Mouse (Mus musculus) G1E (cell line): ENCODE measurements around the gene Prrc2a. TPM values are rescaled to one million over a fixed set of nuclear protein-coding genes. Genes with fewer than 3 reads are reported as not detected.
A peak's percentile ranks its signal among the peaks of the same experiment; 100 is the strongest.

ENCODE experiments used
- ATAC-seq: 2 replicates; pipeline ENCODE4 v1.8.0; 2016; ENCODE audit warnings: mild to moderate bottlenecking; ENCODE audit not compliant: insufficient number of reproducible peaks, poor library complexity, low FRiP score, severe bottlenecking; ENCODE audit errors: extremely low read depth
- DNase-seq: peaks from one replicate; pipeline ENCODE4 v3.0.0; 2012; ENCODE audit warnings: low spot score
- H3K27me3 ChIP-seq: 2 replicates; pipeline ENCODE4 v1.6.1; 2012; ENCODE audit warnings: mild to moderate bottlenecking, low read length, inconsistent platforms; ENCODE audit not compliant: insufficient read depth
- H3K36me3 ChIP-seq: replicated peaks from 2 replicates; pipeline ENCODE3; 2012; ENCODE audit warnings: mild to moderate bottlenecking, inconsistent platforms
- H3K4me1 ChIP-seq: 2 replicates; pipeline ENCODE4 v1.6.1; 2012; ENCODE audit warnings: low read depth, low read length, inconsistent platforms, mixed read lengths; ENCODE audit not compliant: insufficient read depth
- H3K4me3 ChIP-seq: 2 replicates; pipeline ENCODE4 v1.5.1; 2012; ENCODE audit warnings: low read depth, mild to moderate bottlenecking, inconsistent platforms, low read length, moderate library complexity, mixed read lengths
- H3K9me3 ChIP-seq: replicated peaks from 2 replicates; pipeline ENCODE4 v1.6.1; 2012; ENCODE audit warnings: inconsistent platforms
- CTCF ChIP-seq: IDR thresholded peaks from 2 replicates; pipeline ENCODE4 v1.5.1; 2012; ENCODE audit warnings: low read depth, low read length, inconsistent platforms, mixed read lengths
- GATA1 ChIP-seq: IDR thresholded peaks from 2 replicates; pipeline ENCODE4 v1.6.1; 2012; ENCODE audit warnings: borderline replicate concordance, low read length, inconsistent platforms, mixed read lengths
- GATA2 ChIP-seq: IDR thresholded peaks from 2 replicates; pipeline ENCODE4 v1.6.1; 2012; ENCODE audit warnings: low read depth, low read length, inconsistent platforms, borderline replicate concordance
- POLR2AphosphoS5 ChIP-seq: IDR thresholded peaks from 2 replicates; pipeline ENCODE4 v1.6.1; 2012; ENCODE audit warnings: low read depth, low read length, inconsistent platforms; ENCODE audit not compliant: insufficient replicate concordance
- TAL1 ChIP-seq: conservative IDR thresholded peaks from 2 replicates; pipeline ENCODE4 v1.6.1; 2012; ENCODE audit warnings: low read depth, low read length, inconsistent platforms, mixed read lengths
- polyA plus RNA-seq: library from polyadenylated mRNA; stranded (reverse); fragments of >175 nt; gene quantifications from 2 replicates; pipeline ENCODE4 v1.2.3, GENCODE M21; 2012
- total RNA-seq, 2 experiments: library from RNA; stranded (forward) in 1 of 2; stranded (reverse) in 1 of 2; fragments of 200-1000 nt in 1 of 2; fragments of >200 nt in 1 of 2; fragmentation: Nextera tagmentation in 1 of 2; gene quantifications; 2 replicates each; pipeline ENCODE4 v1.2.3; 2014 to 2017

Gene Prrc2a
- total and polyA plus RNA-seq, 3 experiments: 35.3 to 1,682 (median 773) TPM

DNA sequence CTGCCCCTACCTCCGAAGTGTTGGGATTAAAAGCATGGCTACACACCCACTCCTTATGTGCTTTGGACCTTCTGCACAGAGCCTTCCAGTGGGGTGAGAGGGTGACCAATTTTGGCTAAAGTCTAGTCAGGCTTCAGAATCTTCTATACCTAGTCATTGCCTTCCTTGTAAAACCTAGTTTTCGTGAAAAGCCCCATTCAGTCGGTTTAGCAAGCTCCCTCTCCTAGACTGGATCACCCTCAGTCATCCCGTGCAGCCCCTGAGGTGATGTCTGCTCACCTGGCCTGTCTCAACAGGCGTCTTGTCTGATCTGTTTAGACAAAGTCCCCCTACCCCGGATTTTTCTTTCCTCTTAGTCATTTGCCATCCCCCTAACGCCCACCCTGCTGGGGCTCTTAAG is 33.3 kb upstream of the Prrc2a start:
- Histone ChIP-seq H3K4me1 (peaks cover 63% of the 10 kb centered on the region), H3K36me3 (no peaks in the 10 kb centered on the region), H3K4me3 (no peak overlapping the region), H3K27me3 (peaks cover 69% of the 10 kb centered on the region), H3K9me3 (no peaks in the 10 kb centered on the region; the same call in 1 of the 2 replicates)
- ATAC-seq (no peak), DNase-seq (no peak)
- TF ChIP-seq POLR2AphosphoS5 (no peak), TAL1 (no peak), CTCF (no peak), GATA1 (no peak), GATA2 (no peak)

DNA sequence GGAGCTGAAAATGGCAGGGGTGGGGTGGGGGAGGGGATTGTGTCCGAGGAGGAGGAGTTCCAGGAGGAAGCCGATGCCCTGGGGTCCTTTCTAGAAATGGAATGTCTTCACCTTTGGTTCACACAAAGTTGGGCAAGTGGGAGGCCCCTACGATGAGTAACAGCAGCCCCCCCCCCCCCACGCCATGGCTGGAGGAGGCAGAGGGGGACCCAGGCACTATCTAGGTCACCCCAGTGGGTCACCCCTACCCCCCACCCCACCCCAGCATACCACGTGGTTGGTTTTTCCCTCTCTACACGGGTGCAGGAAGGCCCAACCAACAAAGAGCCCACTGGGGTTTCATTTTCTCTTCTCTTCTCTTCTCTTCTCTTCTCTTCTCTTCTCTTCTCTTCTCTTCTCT is 32.4 kb upstream of the Prrc2a start:
- TF ChIP-seq POLR2AphosphoS5: no peak
- TF ChIP-seq TAL1: no peak
- TF ChIP-seq GATA1: no peak
- no peak for TF ChIP-seq CTCF
- no peak for TF ChIP-seq GATA2
- DNase-seq: no peak
- Histone ChIP-seq H3K9me3 (no peaks in the 10 kb centered on the region; the same call in 1 of the 2 replicates), H3K27me3 (peaks cover 60% of the 10 kb centered on the region), H3K36me3 (no peaks in the 10 kb centered on the region), H3K4me3 (no peak overlapping the region), H3K4me1 (peaks cover 65% of the 10 kb centered on the region)
- ATAC-seq: no peak

DNA sequence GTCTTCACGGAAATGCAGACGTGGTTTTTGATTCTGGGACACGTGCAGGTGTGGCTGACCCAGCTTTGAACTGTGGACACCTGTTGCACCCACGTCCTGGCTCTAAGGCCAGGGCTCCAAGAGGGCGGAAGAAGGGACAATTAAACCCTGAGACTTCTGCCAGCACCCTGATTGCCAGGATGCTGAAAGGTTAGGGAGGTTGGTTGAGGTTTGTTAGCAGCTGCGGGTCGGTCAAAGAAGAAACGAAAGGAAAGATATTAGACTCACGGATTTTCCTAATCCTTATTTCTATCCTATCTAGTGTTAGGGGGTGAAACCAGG is 31.6 kb upstream of the Prrc2a start:
- H3K27me3 ChIP-seq: peaks cover 51% of the 10 kb centered on the region

DNA sequence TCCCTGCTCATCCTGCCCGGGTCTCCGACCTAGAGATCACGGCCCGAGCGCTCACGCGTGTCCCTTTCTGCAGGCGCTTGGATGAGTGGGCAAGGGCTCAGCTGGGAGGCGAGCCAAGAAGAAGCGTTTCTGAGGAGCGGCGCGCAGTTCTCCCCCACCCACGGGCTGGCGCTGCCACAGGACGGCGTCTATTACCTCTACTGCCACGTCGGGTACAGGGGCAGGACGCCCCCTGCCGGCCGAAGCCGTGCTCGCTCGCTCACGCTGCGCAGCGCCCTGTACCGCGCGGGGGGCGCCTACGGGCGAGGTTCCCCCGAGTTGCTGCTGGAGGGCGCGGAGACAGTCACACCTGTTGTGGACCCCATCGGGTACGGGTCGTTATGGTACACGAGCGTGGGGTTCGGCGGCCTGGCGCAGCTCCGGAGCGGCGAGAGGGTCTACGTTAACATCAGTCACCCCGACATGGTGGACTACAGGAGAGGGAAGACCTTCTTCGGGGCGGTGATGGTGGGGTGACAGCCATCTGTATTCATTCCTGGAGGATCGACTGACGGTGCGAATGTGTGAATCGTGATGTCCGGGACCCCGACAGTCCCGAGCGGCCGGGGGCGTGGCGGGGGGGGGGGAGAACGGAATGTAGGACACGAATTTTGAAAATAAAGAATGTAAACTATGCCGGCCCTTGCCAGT is 31.1 kb upstream of the Prrc2a start:
- peaks cover 56% of the 10 kb centered on the region for H3K4me1 ChIP-seq
- TF ChIP-seq GATA1 (no peak), GATA2 (no peak), CTCF (peak; percentile 74)
- DNase-seq (peak; percentile 63), ATAC-seq (no peak)
- peak overlapping the region; percentile 63; the same call in 1 of the 2 replicates for H3K4me3 ChIP-seq
- no peaks in the 10 kb centered on the region for H3K36me3 ChIP-seq
- no peaks in the 10 kb centered on the region; the same call in 1 of the 2 replicates for H3K9me3 ChIP-seq
- H3K27me3 ChIP-seq: peaks cover 47% of the 10 kb centered on the region

More for the DNA sequence above, 31.6 kb upstream of the Prrc2a start:
- Histone ChIP-seq H3K36me3 (no peaks in the 10 kb centered on the region), H3K9me3 (no peaks in the 10 kb centered on the region; the same call in 1 of the 2 replicates), H3K4me3 (no peak overlapping the region), H3K4me1 (peaks cover 60% of the 10 kb centered on the region)
- ATAC-seq: no peak
- DNase-seq: no peak
- TF ChIP-seq GATA2 (no peak), GATA1 (no peak), TAL1 (no peak), POLR2AphosphoS5 (no peak), CTCF (no peak)

DNA sequence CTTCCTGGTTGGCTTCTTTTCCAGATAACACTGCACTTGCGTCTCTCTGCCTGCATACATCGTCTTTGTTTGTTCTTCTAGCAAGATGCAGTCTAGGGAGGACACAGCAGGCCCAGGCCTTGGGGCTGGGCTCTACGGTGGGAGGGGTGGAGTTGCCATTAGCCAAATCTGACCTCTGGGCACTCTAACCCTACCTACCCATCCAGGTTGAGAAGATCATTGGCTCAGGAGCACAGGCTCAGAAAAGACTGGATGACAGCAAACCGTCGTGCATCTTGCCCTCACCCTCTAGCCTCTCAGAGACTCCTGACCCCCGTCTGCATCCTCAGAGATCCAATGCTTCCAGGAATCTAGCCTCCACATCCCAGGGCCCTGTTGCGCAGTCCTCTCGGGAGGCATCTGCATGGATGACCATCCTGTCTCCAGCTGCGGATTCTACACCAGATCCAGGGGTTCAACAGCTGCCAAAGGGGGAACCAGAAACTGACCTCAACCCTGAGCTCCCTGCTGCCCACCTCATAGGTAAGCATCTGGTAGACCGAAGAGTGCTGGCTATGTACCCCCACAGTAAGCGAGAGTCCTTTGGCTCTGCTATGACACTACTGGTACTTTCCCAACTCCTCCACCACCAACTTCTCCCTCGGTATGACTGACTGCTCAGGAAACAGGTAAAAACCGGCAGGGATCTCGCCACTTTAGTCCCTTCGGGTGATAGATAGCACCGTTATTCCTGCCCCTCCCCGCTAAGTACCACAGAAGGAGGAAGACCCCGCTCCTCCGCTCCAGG is 30.3 kb upstream of the Prrc2a start:
- Histone ChIP-seq H3K27me3 (peaks cover 40% of the 10 kb centered on the region), H3K4me3 (peak overlapping the region; percentile 63; the same call in 1 of the 2 replicates), H3K9me3 (no peaks in the 10 kb centered on the region; the same call in 1 of the 2 replicates), H3K36me3 (no peaks in the 10 kb centered on the region), H3K4me1 (peaks cover 55% of the 10 kb centered on the region)
- TF ChIP-seq CTCF: no peak
- TF ChIP-seq GATA1: no peak
- TF ChIP-seq TAL1: no peak
- ATAC-seq: no peak
- DNase-seq: no peak

DNA sequence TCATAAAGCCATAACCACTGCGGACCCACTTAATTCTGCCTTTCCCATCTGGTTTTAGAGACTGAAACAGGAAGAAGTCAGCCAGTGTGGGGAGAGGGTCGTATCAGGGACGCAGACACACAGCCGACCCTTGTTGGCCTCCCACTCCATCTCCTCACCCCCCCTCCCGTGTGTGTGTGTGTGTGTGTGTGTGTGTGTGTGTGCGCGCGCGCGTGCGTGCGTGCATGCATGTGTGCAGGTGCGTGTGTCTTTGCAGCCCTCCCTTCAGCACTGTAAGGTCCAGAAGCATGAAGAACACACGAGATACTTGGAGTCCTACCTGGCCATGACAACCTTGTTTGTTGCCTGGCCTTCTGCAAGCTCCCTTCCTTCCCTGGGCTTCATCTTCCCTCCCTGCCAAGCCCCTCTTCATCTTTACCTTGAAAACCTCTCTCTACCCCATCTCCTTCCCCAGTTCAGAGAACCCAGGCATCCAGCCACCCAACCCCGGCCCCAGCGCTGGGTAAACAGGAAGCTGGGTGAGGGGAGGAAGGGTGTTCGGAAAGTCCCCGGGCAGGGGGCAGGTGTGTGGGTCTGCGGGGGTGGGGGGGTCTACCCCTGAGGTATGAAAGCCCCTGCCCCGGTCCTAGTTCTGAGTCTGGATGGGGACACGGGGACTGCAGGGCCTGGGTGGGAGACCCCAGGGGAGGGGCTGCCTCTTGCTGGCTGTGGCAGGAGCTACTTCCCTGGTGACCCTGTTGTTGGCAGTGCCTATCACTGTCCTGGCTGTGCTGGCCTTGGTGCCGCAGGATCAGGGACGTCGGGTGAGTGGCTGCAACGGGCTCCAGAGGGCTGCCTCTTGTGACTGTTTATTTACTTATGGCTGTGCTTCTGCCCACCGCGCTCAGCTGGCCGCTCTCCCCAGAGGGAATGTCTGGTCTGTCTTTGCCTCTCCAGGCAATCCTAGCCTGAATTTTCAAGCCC is 29.5 kb upstream of the Prrc2a start, which contains the start of gene Ltb:
Gene Ltb (plus strand): TSS at position 559 of the 963 bp plus-strand sequence.
- Histone ChIP-seq H3K27me3 (peaks cover 35% of the 10 kb centered on the region), H3K36me3 (no peaks in the 10 kb centered on the region), H3K4me1 (peaks cover 59% of the 10 kb centered on the region), H3K4me3 (no peak within 1 kb of the TSS), H3K9me3 (no peaks in the 10 kb centered on the region; the same call in 1 of the 2 replicates)
- no peak for TF ChIP-seq POLR2AphosphoS5
- TF ChIP-seq TAL1: no peak
- no peak for TF ChIP-seq CTCF
- TF ChIP-seq GATA1: no peak
- TF ChIP-seq GATA2: no peak
- no peak for ATAC-seq
- no peak for DNase-seq
